Mouse (Mus musculus) CD4-positive, CD25-positive, alpha-beta regulatory T cell, adult 9 weeks (primary cell): Measurements from ENCODE around the gene Ybey. TPM values are rescaled to one million over a fixed set of nuclear protein-coding genes. Genes with fewer than 3 reads are reported as not detected.

Experiments
- polyA plus RNA-seq: library from polyadenylated mRNA; unstranded; fragments of 100-300 nt; shearing (Covaris generic); gene quantifications from one replicate; pipeline ENCODE4 v1.2.1, GENCODE M21; 2017

Ybey gene
- 4.9 TPM for polyA plus RNA-seq

DNA sequence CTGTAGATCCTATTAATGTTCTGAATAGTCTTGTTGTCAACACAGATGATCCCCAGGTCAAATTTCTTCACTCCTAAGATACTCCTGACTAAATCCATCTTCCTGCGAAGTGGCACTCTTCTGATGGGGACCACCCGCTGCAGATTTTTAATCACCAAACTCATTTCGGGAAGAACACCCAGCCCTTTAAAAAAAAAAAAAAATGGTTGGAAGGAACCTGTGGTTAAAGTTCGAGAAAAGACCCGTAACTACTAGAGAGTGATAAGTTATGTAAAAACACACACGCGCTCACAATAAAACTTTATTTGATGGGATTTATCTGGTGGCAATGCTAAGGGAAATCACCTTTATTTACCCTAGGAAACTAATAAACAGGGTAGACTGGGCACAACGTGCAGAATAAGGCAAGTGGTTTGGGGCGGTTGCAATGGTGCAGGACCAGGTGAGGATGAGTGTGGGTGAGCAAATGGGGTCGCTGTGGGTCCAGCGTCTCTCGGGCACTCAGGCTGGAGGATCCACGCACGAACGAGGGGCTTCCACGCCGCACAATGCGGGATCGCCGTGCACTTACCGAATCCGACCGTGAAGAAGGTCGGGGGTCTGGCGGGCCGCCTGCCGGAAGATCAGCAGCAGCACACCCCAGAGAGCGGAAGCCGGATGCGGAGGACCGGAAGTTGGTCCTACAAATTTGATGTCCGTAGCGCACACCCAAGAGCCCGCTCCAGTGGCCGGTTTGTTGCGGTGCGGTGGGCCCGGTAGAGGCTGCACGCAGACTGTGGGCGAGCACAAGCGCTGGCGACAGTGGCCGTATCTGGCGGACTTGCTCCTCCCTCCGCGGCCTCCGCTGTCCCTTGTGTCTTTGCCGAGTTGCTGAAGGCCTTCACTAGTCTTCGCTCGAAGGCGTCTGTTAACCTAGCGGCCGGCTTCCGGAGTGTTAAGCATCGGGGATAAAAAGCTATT, at the start of gene Ybey, which contains the start of gene Mcm3ap:
Gene Ybey (minus strand): TSS at position 912 of the 960 bp plus-strand sequence.
Gene Mcm3ap (plus strand): TSS at position 725 of the 960 bp plus-strand sequence.

DNA sequence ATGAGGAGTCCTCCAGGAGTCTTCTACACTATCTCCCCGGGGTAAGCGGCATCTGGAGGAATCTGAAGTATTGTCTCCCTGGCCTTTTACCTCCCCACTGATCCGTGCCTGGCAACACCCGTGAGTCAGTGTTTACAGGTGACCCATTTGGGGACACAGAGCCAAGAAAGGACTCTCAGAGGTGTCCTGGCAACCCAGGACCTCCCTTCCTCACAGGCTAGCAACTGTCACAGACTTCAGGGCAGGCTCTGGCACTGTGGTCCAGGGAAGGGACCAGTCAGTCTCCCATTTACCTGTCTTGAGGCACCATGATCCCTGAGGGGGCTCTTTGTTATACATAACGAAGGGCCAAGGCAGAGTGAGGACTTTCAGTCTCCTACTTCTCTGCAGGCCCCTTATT, 20.1 kb downstream of the Ybey start, which contains the start of gene 2610028H24Rik:
Gene 2610028H24Rik (plus strand): TSS at position 231 of the 400 bp plus-strand sequence.

DNA sequence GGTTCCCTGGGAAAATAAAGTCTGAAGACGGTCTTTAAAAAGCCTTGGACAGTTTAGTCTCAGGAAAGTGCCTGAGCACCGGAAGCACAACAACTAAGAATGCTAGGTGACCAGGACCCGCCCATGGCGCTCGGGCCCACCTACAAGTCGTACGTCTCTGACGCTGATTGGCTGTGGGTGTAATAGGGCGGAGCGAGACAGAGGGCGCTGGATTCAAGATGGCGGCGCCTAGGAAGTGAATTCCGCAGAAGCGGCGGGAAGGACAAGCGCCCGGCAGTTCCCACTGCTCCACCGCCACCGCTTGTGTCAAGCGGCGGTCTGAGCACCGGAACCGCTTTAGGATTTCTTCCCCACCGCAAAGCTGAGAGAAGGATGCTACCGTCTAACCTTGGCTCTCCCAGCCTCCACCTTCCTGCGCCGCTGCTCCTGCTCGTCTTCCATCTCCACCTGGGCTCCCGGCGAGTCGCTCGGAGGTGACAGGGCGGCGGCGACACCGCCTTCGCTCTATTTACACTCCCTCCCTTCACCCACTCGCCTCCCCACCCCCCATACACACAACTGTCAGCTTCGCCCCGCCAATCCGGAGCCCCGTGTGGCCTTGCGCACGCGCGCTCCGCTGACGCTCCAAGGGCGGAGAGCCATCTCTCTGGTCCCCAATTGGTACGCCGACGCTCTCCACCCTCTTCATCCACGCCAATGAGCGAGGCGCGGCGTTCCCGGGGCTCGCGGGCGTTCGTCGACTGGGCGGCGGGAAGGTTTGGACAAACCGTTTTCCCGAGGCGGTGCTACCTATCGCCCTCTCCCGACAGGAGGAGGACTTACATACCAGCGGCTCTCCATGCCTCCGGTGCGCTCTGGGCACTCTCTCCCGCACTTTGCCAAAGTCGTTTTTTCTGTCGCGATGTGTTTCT, 26.5 kb downstream of the Ybey start, which contains the start of gene Pcnt:
Gene Pcnt (minus strand): TSS at position 609 of the 911 bp plus-strand sequence.

GRCm38 (mm10) chr10:76440281-76440680, 28.6 kb downstream of the Ybey start, which contains the start of gene AC141477.1:
Gene AC141477.1 (minus strand): TSS chr10:76440444.

Other genes starting within 250 kb of the Ybey start
- 32.8 TPM for gene Prmt2, start 231.2 kb downstream of the Ybey start, polyA plus RNA-seq
- gene S100b, start 215.3 kb downstream of the Ybey start, polyA plus RNA-seq: not detected
- 1.8 TPM for gene Dip2a, start 123.8 kb downstream of the Ybey start, polyA plus RNA-seq
- gene AC141477.1, start 28.7 kb downstream of the Ybey start, polyA plus RNA-seq: 19.0 TPM
- 30.3 TPM for gene Pcnt, start 26.3 kb downstream of the Ybey start, polyA plus RNA-seq
- gene 2610028H24Rik, start 20.0 kb downstream of the Ybey start, polyA plus RNA-seq: 0.20 TPM
- gene Mcm3ap, start 187 bp downstream of the Ybey start, polyA plus RNA-seq: 77.2 TPM
- gene Lss, start 62.5 kb upstream of the Ybey start, polyA plus RNA-seq: 22.4 TPM
- gene Spatc1l, start 93.2 kb upstream of the Ybey start, polyA plus RNA-seq: not detected
- not detected for gene Ftcd, start 106.5 kb upstream of the Ybey start, polyA plus RNA-seq
- gene Col6a2, start 154.5 kb upstream of the Ybey start, polyA plus RNA-seq: not detected